Mouse (Mus musculus): Measurements from ENCODE around the gene Map1a. TPM values are rescaled to one million over a fixed set of nuclear protein-coding genes. Genes with fewer than 3 reads are reported as not detected.
A peak's percentile ranks its signal among the peaks of the same experiment; 100 is the strongest.

The Map1a gene
- polyA plus RNA-seq, 1 experiment = 254 TPM

DNA sequence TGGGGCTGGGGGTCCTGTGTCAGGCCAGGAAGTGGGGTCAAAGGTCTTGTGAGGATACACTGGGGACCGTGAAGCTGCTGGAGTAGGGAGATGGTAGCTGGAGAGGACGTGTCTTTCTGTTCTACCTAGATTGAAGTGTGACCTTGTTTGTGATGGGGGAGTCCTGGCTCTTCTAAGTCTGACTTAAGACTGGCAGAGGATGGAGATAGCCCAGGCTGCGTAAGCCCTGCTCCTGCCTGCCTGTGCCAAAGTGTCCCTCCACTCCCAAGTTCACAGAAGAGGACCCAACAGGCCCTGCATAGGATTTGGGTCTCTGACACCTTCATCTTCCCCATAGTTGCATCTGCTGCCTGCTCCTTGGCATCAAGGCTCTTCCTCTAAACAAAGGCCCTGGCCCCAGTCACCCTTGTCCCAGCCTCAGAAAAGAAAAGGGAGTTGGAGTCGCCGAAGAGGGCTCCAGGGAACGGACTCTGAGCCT lies 7.4 kb downstream of the Map1a start:
- Histone ChIP-seq H3K27me3 (ENCODE audit: control insufficient read depth, insufficient read depth, low read length) (no peaks in the 10 kb centered on the region), H3K27ac (ENCODE audit: insufficient read depth, low read length) (peak overlapping the region; percentile 93), H3K4me1 (ENCODE audit: control insufficient read depth, insufficient read depth, low read length) (peaks cover 36% of the 10 kb centered on the region), H3K4me3 (replicated peaks; ENCODE audit: insufficient read depth, low read depth, low read length) (peak overlapping the region; percentile 99)
- peak; percentile 47 to 62 for DNase-seq
- TF ChIP-seq CTCF (IDR thresholded peaks at IDR 0.05; ENCODE audit: borderline replicate concordance, insufficient read depth, low read depth, low read length) (no peak), POLR2A (IDR thresholded peaks at IDR 0.05; ENCODE audit: borderline replicate concordance, insufficient read depth, low read length) (no peak)
- WGBS = 4% methylated on average over 6 of the region's 6 CpGs

DNA sequence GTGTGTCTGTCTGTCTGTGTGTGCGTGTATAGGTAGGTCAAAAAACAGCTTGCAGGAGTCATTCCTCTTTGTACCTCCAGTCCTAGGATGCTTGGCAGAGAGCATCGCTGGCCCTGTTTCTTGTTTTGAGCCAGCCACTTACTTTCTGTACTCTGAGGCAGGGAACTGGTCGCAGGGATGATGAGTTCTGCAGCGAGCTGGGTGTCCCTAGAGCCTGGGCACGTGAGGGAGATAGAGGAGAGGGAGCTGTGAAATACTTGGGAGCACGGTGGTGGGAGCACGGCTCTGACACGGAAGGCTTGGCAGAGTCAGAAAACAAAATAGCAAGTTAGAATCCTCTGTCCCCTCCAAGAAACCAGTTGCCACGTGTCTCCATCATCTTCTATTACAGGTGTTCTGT lies 8.3 kb downstream of the Map1a start:
- Histone ChIP-seq H3K4me1 (ENCODE audit: control insufficient read depth, insufficient read depth, low read length) (peaks cover 43% of the 10 kb centered on the region), H3K27me3 (ENCODE audit: control insufficient read depth, insufficient read depth, low read length) (no peaks in the 10 kb centered on the region), H3K27ac (ENCODE audit: insufficient read depth, low read length) (peak overlapping the region; percentile 93), H3K4me3 (replicated peaks; ENCODE audit: insufficient read depth, low read depth, low read length) (peak overlapping the region; percentile 99)
- no peak for TF ChIP-seq CTCF (IDR thresholded peaks at IDR 0.05; ENCODE audit: borderline replicate concordance, insufficient read depth, low read depth, low read length)
- TF ChIP-seq POLR2A (IDR thresholded peaks at IDR 0.05; ENCODE audit: borderline replicate concordance, insufficient read depth, low read length) = no peak
- WGBS = 2% methylated on average over 9 of the region's 9 CpGs
- DNase-seq = peak in 1 of 2 experiments; percentile 53

DNA sequence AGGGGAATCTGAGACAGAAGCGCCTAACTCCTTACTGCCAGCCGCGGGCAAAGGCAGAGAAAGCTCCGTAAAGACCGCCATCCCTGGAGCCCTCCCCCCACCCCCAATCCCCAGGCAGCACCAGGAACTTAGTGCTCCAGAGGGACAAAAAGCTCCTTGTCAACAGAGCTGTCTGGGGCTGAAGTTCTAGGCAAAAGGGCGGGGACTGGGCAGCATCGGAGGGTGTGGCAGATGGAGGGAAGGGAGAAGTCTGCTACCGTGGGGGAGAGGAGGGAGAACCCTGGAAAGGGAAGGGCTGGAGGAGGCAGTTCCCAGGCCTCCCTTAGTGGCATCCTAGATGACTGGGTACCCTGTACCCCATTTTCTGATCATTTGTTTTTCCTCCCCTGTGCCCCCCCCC lies 8.7 kb downstream of the Map1a start:
- peak; percentile 56 to 66 for DNase-seq
- peak overlapping the region; percentile 93; the same call in 1 of the 2 replicates for H3K27ac ChIP-seq (ENCODE audit: insufficient read depth, low read length)
- 4% methylated on average over 8 of the region's 8 CpGs for WGBS
- TF ChIP-seq POLR2A (IDR thresholded peaks at IDR 0.05; ENCODE audit: borderline replicate concordance, insufficient read depth, low read length) (no peak), CTCF (IDR thresholded peaks at IDR 0.05; ENCODE audit: borderline replicate concordance, insufficient read depth, low read depth, low read length) (no peak)
- H3K27me3 ChIP-seq (ENCODE audit: control insufficient read depth, insufficient read depth, low read length) = no peaks in the 10 kb centered on the region
- peak overlapping the region; percentile 99 for H3K4me3 ChIP-seq (replicated peaks; ENCODE audit: insufficient read depth, low read depth, low read length)
- peaks cover 43% of the 10 kb centered on the region for H3K4me1 ChIP-seq (ENCODE audit: control insufficient read depth, insufficient read depth, low read length)

DNA sequence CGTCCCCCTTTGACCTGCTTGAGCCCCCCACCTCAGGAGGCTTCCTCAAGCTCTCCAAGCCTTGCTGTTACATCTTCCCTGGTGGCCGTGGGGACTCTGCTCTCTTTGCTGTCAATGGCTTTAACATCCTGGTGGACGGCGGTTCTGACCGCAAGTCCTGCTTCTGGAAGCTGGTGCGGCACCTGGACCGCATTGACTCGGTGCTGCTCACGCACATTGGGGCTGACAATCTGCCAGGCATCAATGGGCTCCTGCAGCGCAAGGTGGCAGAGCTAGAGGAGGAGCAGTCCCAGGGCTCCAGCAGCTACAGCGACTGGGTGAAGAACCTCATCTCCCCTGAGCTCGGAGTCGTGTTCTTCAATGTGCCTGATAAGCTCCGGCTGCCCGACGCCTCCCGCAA lies 10.1 kb downstream of the Map1a start:
- WGBS = 35% methylated on average over 17 of the region's 17 CpGs

DNA sequence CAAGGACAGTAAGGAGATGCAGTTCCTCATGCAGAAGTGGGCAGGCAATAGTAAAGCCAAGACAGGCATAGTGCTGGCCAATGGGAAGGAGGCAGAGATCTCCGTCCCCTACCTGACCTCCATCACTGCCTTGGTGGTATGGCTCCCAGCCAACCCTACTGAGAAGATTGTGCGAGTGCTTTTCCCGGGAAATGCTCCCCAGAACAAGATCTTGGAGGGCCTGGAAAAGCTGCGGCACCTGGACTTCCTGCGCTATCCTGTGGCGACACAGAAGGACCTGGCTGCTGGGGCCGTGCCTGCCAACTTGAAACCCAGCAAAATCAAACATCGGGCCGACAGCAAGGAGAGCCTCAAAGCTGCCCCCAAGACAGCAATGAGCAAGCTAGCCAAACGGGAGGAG lies 10.6 kb downstream of the Map1a start:
- H3K4me1 ChIP-seq (ENCODE audit: control insufficient read depth, insufficient read depth, low read length) = peaks cover 49% of the 10 kb centered on the region
- peak; percentile 70 to 73 for DNase-seq
- no peak for TF ChIP-seq CTCF (IDR thresholded peaks at IDR 0.05; ENCODE audit: borderline replicate concordance, insufficient read depth, low read depth, low read length)
- no peak for TF ChIP-seq POLR2A (IDR thresholded peaks at IDR 0.05; ENCODE audit: borderline replicate concordance, insufficient read depth, low read length)
- H3K27ac ChIP-seq (ENCODE audit: insufficient read depth, low read length) = peak overlapping the region; percentile 58
- H3K4me3 ChIP-seq (replicated peaks; ENCODE audit: insufficient read depth, low read depth, low read length) = peak overlapping the region; percentile 3
- WGBS = 11% methylated on average over 10 of the region's 10 CpGs
- H3K27me3 ChIP-seq (ENCODE audit: control insufficient read depth, insufficient read depth, low read length) = no peaks in the 10 kb centered on the region

More for the DNA sequence above, 10.1 kb downstream of the Map1a start:
- Histone ChIP-seq H3K27ac (ENCODE audit: insufficient read depth, low read length) (peak overlapping the region; percentile 58), H3K4me1 (ENCODE audit: control insufficient read depth, insufficient read depth, low read length) (peaks cover 43% of the 10 kb centered on the region), H3K4me3 (replicated peaks; ENCODE audit: insufficient read depth, low read depth, low read length) (no peak overlapping the region), H3K27me3 (ENCODE audit: control insufficient read depth, insufficient read depth, low read length) (no peaks in the 10 kb centered on the region)
- DNase-seq = peak; percentile 56 to 62
- TF ChIP-seq POLR2A (IDR thresholded peaks at IDR 0.05; ENCODE audit: borderline replicate concordance, insufficient read depth, low read length) (no peak), CTCF (IDR thresholded peaks at IDR 0.05; ENCODE audit: borderline replicate concordance, insufficient read depth, low read depth, low read length) (no peak)

DNA sequence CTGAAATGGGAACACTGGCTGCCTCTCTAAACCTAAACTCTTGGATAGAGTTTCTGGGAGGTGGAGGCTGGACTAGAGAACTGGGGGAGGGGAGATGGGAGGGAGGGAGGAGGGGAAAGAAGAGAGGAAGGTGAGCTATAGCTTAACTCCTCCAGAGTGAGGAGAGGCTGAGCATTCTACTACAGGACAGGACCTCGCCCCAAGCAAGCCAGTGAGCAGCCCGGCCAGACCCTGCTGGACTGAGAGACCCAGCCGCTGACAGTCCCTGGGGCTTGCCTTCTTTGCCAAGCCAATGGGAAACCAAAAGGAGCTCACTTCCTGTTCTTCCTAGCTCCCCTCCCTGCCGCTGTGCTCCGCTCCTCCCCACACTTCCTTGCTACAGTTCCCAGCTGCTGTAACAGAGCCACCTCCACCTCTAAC lies 19.6 kb downstream of the Map1a start:
- Histone ChIP-seq H3K4me3 (replicated peaks; ENCODE audit: insufficient read depth, low read depth, low read length) (no peak overlapping the region), H3K4me1 (ENCODE audit: control insufficient read depth, insufficient read depth, low read length) (peaks cover 36% of the 10 kb centered on the region), H3K27ac (ENCODE audit: insufficient read depth, low read length) (no peak overlapping the region), H3K27me3 (ENCODE audit: control insufficient read depth, insufficient read depth, low read length) (no peaks in the 10 kb centered on the region)
- DNase-seq = peak in 1 of 2 experiments; percentile 32
- WGBS = 35% methylated on average over 5 of the region's 5 CpGs
- peak; percentile 22; the same call in 1 of the 2 replicates for TF ChIP-seq POLR2A (IDR thresholded peaks at IDR 0.05; ENCODE audit: borderline replicate concordance, insufficient read depth, low read length)
- TF ChIP-seq CTCF (IDR thresholded peaks at IDR 0.05; ENCODE audit: borderline replicate concordance, insufficient read depth, low read depth, low read length) = no peak

DNA sequence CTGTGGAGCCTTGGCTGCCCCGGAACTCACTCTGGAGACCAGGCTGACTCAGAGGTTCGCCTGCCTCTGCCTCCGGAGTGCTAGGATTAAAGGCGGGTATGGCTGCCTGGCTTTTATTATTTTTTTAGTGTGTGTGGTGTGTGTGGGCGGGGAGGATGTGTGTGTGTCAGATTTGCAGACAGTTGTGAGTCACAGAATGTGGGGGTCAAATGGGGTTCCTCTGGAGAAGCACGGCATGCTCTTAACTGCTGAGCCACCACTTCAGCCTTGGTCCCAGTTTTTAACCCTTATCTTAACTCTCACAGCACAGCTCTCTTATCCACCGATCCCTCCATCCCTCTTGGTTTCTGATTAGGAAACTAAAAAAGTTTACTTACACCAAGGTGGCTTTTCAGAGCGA lies 26.9 kb downstream of the Map1a start:
- Histone ChIP-seq H3K27me3 (ENCODE audit: control insufficient read depth, insufficient read depth, low read length) (no peaks in the 10 kb centered on the region), H3K4me1 (ENCODE audit: control insufficient read depth, insufficient read depth, low read length) (no peaks in the 10 kb centered on the region), H3K4me3 (replicated peaks; ENCODE audit: insufficient read depth, low read depth, low read length) (no peak overlapping the region), H3K27ac (ENCODE audit: insufficient read depth, low read length) (no peak overlapping the region)
- no peak for TF ChIP-seq CTCF (IDR thresholded peaks at IDR 0.05; ENCODE audit: borderline replicate concordance, insufficient read depth, low read depth, low read length)
- no peak for TF ChIP-seq POLR2A (IDR thresholded peaks at IDR 0.05; ENCODE audit: borderline replicate concordance, insufficient read depth, low read length)
- WGBS = 88% methylated on average over 8 of the region's 8 CpGs
- DNase-seq = no peak

DNA sequence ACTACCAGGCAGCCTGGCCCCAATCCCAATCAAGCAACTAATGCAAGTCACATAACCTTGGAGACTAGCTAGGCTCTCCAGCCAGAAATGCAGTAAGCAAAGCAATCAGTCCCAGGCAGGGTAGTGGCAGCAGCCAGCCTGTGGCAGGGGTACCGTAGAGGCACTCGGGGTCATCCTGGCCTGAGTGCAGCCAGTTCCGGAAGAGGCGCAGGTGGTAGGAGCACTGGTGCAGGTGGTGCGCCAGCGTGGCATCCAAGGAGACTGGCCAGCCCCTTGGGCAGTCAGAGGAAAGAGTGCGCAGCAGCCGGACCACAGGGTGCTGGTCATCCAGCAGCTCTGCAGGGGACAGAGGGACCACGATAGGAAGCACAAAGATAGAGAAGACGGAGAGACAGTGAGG lies 33.6 kb downstream of the Map1a start:
- peak overlapping the region; percentile 95 for H3K27ac ChIP-seq (ENCODE audit: insufficient read depth, low read length)
- TF ChIP-seq CTCF (IDR thresholded peaks at IDR 0.05; ENCODE audit: borderline replicate concordance, insufficient read depth, low read depth, low read length) (no peak), POLR2A (IDR thresholded peaks at IDR 0.05; ENCODE audit: borderline replicate concordance, insufficient read depth, low read length) (no peak)
- 6% methylated on average over 10 of the region's 10 CpGs for WGBS
- peak; percentile 88 to 90 for DNase-seq
- peaks cover 31% of the 10 kb centered on the region for H3K4me1 ChIP-seq (ENCODE audit: control insufficient read depth, insufficient read depth, low read length)
- H3K4me3 ChIP-seq (replicated peaks; ENCODE audit: insufficient read depth, low read depth, low read length) = no peak overlapping the region
- H3K27me3 ChIP-seq (ENCODE audit: control insufficient read depth, insufficient read depth, low read length) = no peaks in the 10 kb centered on the region
